Mouse (Mus musculus) embryonic facial prominence, embryonic 13.5 days (tissue): ENCODE data around the gene Popdc2. TPM values are rescaled to one million over a fixed set of nuclear protein-coding genes. Genes with fewer than 3 reads are reported as not detected.

Experiments
- ATAC-seq: fragments of 200-750 bp; cut with Nextera tagmentation; 2 replicates; pipeline ENCODE4 v1.8.0; 2017; ENCODE audit warnings: low read depth; ENCODE audit not compliant: insufficient number of reproducible peaks, insufficient read depth, low FRiP score, low TSS enrichment
- H3K27ac ChIP-seq: fragments of 300-500 bp; sonication (generic); 2 replicates; pipeline ENCODE4 v1.5.1; 2015; ENCODE audit warnings: moderate library complexity, mild to moderate bottlenecking, inconsistent platforms
- H3K27me3 ChIP-seq: fragments of 300-500 bp; sonication (generic); 2 replicates; pipeline ENCODE4 v1.6.1; 2015; ENCODE audit warnings: mild to moderate bottlenecking, inconsistent platforms
- H3K36me3 ChIP-seq: fragments of 300-500 bp; sonication (generic); 2 replicates; pipeline ENCODE4 v1.6.1; 2015; ENCODE audit warnings: mild to moderate bottlenecking, inconsistent platforms
- H3K4me1 ChIP-seq: fragments of 300-500 bp; sonication (generic); 2 replicates; pipeline ENCODE4 v1.6.1; 2015; ENCODE audit warnings: inconsistent platforms
- H3K4me2 ChIP-seq: fragments of 300-500 bp; sonication (generic); 2 replicates; pipeline ENCODE4 v1.6.1; 2015; ENCODE audit warnings: moderate library complexity, mild to moderate bottlenecking, inconsistent platforms
- H3K4me3 ChIP-seq: fragments of 300-500 bp; sonication (generic); 2 replicates; pipeline ENCODE4 v1.5.1; 2015; ENCODE audit warnings: mild to moderate bottlenecking, inconsistent platforms
- H3K9ac ChIP-seq: fragments of 300-500 bp; sonication (generic); 2 replicates; pipeline ENCODE4 v1.6.1; 2015; ENCODE audit warnings: mild to moderate bottlenecking, inconsistent platforms
- H3K9me3 ChIP-seq: fragments of 300-500 bp; sonication (generic); 2 replicates; pipeline ENCODE4 v1.6.1; 2016; ENCODE audit warnings: inconsistent platforms
- WGBS: fragments of 180-500 bp; shearing (Covaris S2); methylation state at CpG from one replicate; pipeline ENCODE4 v1.1.7; 2015; ENCODE audit warnings: mixed read lengths; 5-methylcytosine and 5-hydroxymethylcytosine counted together
- polyA plus RNA-seq: library from polyadenylated mRNA; unstranded; fragments of >200 nt; fragmentation: Nextera tagmentation; extraction: Ambion mirVana; gene quantifications from 2 replicates; pipeline ENCODE4 v1.2.1, GENCODE M21; 2015

The Popdc2 gene
- polyA plus RNA-seq, 1 experiment from 2014 or later = 1.6 TPM

- H3K27me3 ChIP-seq = no peaks in the 10 kb centered on the region
- 21% methylated on average over 6 of the region's 6 CpGs for WGBS
- peaks cover 20% of the 10 kb centered on the region for H3K4me1 ChIP-seq
- H3K36me3 ChIP-seq = no peaks in the 10 kb centered on the region
- H3K4me3 ChIP-seq = no peak overlapping the region
- no peak overlapping the region for H3K27ac ChIP-seq
- no peak overlapping the region for H3K4me2 ChIP-seq
- H3K9ac ChIP-seq = no peak overlapping the region
- no peaks in the 10 kb centered on the region for H3K9me3 ChIP-seq
- ATAC-seq = no peak
Measured at GRCm38 (mm10) chr16:38379088-38379487, 17.1 kb downstream of the Popdc2 start.

GRCm38 (mm10) chr16:38379493-38379892 lies 17.5 kb downstream of the Popdc2 start:
- Histone ChIP-seq H3K36me3 (no peaks in the 10 kb centered on the region), H3K27me3 (no peaks in the 10 kb centered on the region), H3K4me2 (no peak overlapping the region), H3K9ac (no peak overlapping the region), H3K9me3 (no peaks in the 10 kb centered on the region), H3K27ac (no peak overlapping the region), H3K4me1 (peaks cover 20% of the 10 kb centered on the region), H3K4me3 (no peak overlapping the region)
- ATAC-seq = no peak
- 43% methylated on average over 3 of the region's 3 CpGs for WGBS

GRCm38 (mm10) chr16:38379926-38380325 lies 17.9 kb downstream of the Popdc2 start:
- H3K27me3 ChIP-seq = no peaks in the 10 kb centered on the region
- H3K4me3 ChIP-seq = no peak overlapping the region
- no peak overlapping the region for H3K9ac ChIP-seq
- no peak overlapping the region for H3K4me2 ChIP-seq
- H3K27ac ChIP-seq = no peak overlapping the region
- no peaks in the 10 kb centered on the region for H3K36me3 ChIP-seq
- ATAC-seq = no peak
- 92% methylated on average over 3 of the region's 3 CpGs for WGBS
- no peaks in the 10 kb centered on the region for H3K9me3 ChIP-seq
- peaks cover 20% of the 10 kb centered on the region for H3K4me1 ChIP-seq

- Histone ChIP-seq H3K27ac (no peak overlapping the region), H3K4me2 (no peak overlapping the region), H3K4me1 (peaks cover 5% of the 10 kb centered on the region; the same call in 1 of the 2 replicates), H3K36me3 (no peaks in the 10 kb centered on the region), H3K4me3 (no peak overlapping the region), H3K9ac (no peak overlapping the region), H3K9me3 (no peaks in the 10 kb centered on the region), H3K27me3 (no peaks in the 10 kb centered on the region)
- ATAC-seq = no peak
- WGBS = 80% methylated on average over 2 of the region's 2 CpGs
Measured at GRCm38 (mm10) chr16:38383683-38384082, 21.7 kb downstream of the Popdc2 start.

GRCm38 (mm10) chr16:38385184-38385634 lies 23.2 kb downstream of the Popdc2 start:
- Histone ChIP-seq H3K27ac (no peak overlapping the region), H3K27me3 (no peaks in the 10 kb centered on the region)
- WGBS = 87% methylated on average over 6 of the region's 6 CpGs

GRCm38 (mm10) chr16:38385700-38386099 lies 23.7 kb downstream of the Popdc2 start:
- no peaks in the 10 kb centered on the region for H3K27me3 ChIP-seq
- H3K4me2 ChIP-seq = no peak overlapping the region
- no peak overlapping the region for H3K9ac ChIP-seq
- H3K9me3 ChIP-seq = no peaks in the 10 kb centered on the region
- H3K27ac ChIP-seq = no peak overlapping the region
- no peaks in the 10 kb centered on the region for H3K36me3 ChIP-seq
- H3K4me3 ChIP-seq = no peak overlapping the region
- H3K4me1 ChIP-seq = no peaks in the 10 kb centered on the region
- 92% methylated on average over 4 of the region's 4 CpGs for whole genome bisulfite sequencing
- ATAC-seq = no peak

More at GRCm38 (mm10) chr16:38385184-38385634, 23.2 kb downstream of the Popdc2 start:
- Histone ChIP-seq H3K4me3 (no peak overlapping the region), H3K4me1 (no peaks in the 10 kb centered on the region), H3K36me3 (no peaks in the 10 kb centered on the region), H3K4me2 (no peak overlapping the region), H3K9me3 (no peaks in the 10 kb centered on the region), H3K9ac (no peak overlapping the region)
- no peak for ATAC-seq

GRCm38 (mm10) chr16:38387389-38387788 lies 25.4 kb downstream of the Popdc2 start:
- no peak for ATAC-seq
- no peak overlapping the region for H3K9ac ChIP-seq
- no peaks in the 10 kb centered on the region for H3K9me3 ChIP-seq
- no peak overlapping the region for H3K27ac ChIP-seq
- H3K36me3 ChIP-seq = no peaks in the 10 kb centered on the region
- H3K4me1 ChIP-seq = no peaks in the 10 kb centered on the region
- H3K4me3 ChIP-seq = no peak overlapping the region
- H3K4me2 ChIP-seq = no peak overlapping the region
- whole genome bisulfite sequencing = 89% methylated on average over 6 of the region's 6 CpGs
- no peaks in the 10 kb centered on the region for H3K27me3 ChIP-seq

GRCm38 (mm10) chr16:38388757-38389156 lies 26.7 kb downstream of the Popdc2 start:
- ATAC-seq = no peak

GRCm38 (mm10) chr16:38389284-38389893 lies 27.4 kb downstream of the Popdc2 start:
- no peaks in the 10 kb centered on the region for H3K27me3 ChIP-seq
- no peaks in the 10 kb centered on the region for H3K9me3 ChIP-seq
- H3K27ac ChIP-seq = no peak overlapping the region
- peaks cover 3% of the 10 kb centered on the region; the same call in 1 of the 2 replicates for H3K4me1 ChIP-seq
- H3K4me3 ChIP-seq = no peak overlapping the region
- no peak for ATAC-seq
- H3K36me3 ChIP-seq = no peaks in the 10 kb centered on the region
- H3K9ac ChIP-seq = no peak overlapping the region
- WGBS = 75% methylated on average over 8 of the region's 8 CpGs
- no peak overlapping the region for H3K4me2 ChIP-seq

More at GRCm38 (mm10) chr16:38388757-38389156, 26.7 kb downstream of the Popdc2 start:
- Histone ChIP-seq H3K36me3 (no peaks in the 10 kb centered on the region), H3K9me3 (no peaks in the 10 kb centered on the region), H3K27me3 (no peaks in the 10 kb centered on the region), H3K9ac (no peak overlapping the region), H3K27ac (no peak overlapping the region), H3K4me2 (no peak overlapping the region), H3K4me3 (no peak overlapping the region), H3K4me1 (no peaks in the 10 kb centered on the region; the same call in 1 of the 2 replicates)
- WGBS = 75% methylated on average over 6 of the region's 6 CpGs

GRCm38 (mm10) chr16:38390322-38390721 lies 28.3 kb downstream of the Popdc2 start:
- Histone ChIP-seq H3K4me2 (no peak overlapping the region), H3K9ac (no peak overlapping the region), H3K27me3 (no peaks in the 10 kb centered on the region), H3K36me3 (no peaks in the 10 kb centered on the region), H3K4me3 (no peak overlapping the region), H3K9me3 (no peaks in the 10 kb centered on the region), H3K27ac (no peak overlapping the region), H3K4me1 (peaks cover 6% of the 10 kb centered on the region; the same call in 1 of the 2 replicates)
- no peak for ATAC-seq
- WGBS = 87% methylated on average over 7 of the region's 7 CpGs

GRCm38 (mm10) chr16:38392126-38392894 lies 30.3 kb downstream of the Popdc2 start:
- H3K27ac ChIP-seq = no peak overlapping the region
- no peaks in the 10 kb centered on the region for H3K9me3 ChIP-seq
- no peak overlapping the region for H3K9ac ChIP-seq
- 77% methylated on average over 23 of the region's 23 CpGs for WGBS
- peaks cover 18% of the 10 kb centered on the region for H3K4me1 ChIP-seq
- H3K27me3 ChIP-seq = no peaks in the 10 kb centered on the region
- no peak overlapping the region for H3K4me3 ChIP-seq
- no peaks in the 10 kb centered on the region for H3K36me3 ChIP-seq
- ATAC-seq = no peak
- H3K4me2 ChIP-seq = no peak overlapping the region

GRCm38 (mm10) chr16:38394191-38394618 lies 32.2 kb downstream of the Popdc2 start:
- no peak overlapping the region for H3K4me2 ChIP-seq
- no peaks in the 10 kb centered on the region for H3K9me3 ChIP-seq
- 82% methylated on average over 8 of the region's 8 CpGs for WGBS
- H3K4me3 ChIP-seq = no peak overlapping the region
- peaks cover 20% of the 10 kb centered on the region for H3K4me1 ChIP-seq
- no peaks in the 10 kb centered on the region for H3K27me3 ChIP-seq
- H3K27ac ChIP-seq = no peak overlapping the region
- H3K9ac ChIP-seq = no peak overlapping the region
- no peak for ATAC-seq
- no peaks in the 10 kb centered on the region for H3K36me3 ChIP-seq
